14 mouse cellular contexts compared by ENCODE assay signal in the genomic region with DNA sequence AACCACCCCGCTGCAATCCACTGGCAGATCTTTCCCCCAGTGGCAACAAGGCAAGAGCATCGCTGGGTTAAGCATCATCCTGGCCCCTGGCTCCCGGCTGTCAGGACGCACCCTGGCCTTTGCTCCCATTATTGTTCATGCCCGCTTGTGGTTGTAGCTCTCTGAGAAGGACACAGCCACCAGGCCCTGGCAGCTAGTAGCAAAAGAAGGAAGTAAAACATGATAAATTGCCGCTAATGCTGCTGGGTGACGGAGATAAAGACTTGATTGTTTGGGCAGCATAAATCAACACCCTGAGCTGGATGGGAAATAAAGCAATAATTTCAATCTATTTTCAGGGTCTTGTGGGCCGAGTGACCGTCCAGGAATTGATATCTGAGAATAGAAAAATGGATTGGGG.
DNase-seq lines count a peak whose midpoint lies in the region; ATAC-seq and TF ChIP-seq lines count a peak whose summit lies in the region.
"Had no signal": no experiment of that assay in that cellular context is flagged by ENCODE, and none has a peak within 500 bp of the region (broad histone marks: within the 10 kb centered on the region; RNA-seq: fewer than 3 reads in every experiment).

No protein-coding gene starts in this region.

- H3K9me3 ChIP-seq in heart, embryonic 13.5 days, result no peaks in the 10 kb centered on the region
- no peaks in the 10 kb centered on the region for H3K9me3 ChIP-seq in lung, postnatal 0 days (ENCODE audit: low read length)
- H3K9me3 ChIP-seq: hindbrain, embryonic 15.5 days; liver, embryonic 12.5 days had no signal

- peak overlapping the region; percentile 10; the same call in 1 of the 2 replicates for H3K4me2 ChIP-seq in heart, embryonic 13.5 days
- H3K4me2 ChIP-seq in lung, postnatal 0 days (replicated peaks; ENCODE audit: low read depth, low read length), result no peak overlapping the region
- H3K4me2 ChIP-seq: hindbrain, embryonic 15.5 days; liver, embryonic 12.5 days had no signal

- DNase-seq in heart, postnatal 36 days, result no peak
- DNase-seq in lung, postnatal 0 days (ENCODE audit: low spot score), result peak; percentile 26
- no peak for DNase-seq in lung, postnatal 25 days (ENCODE audit: low spot score)
- no peak for DNase-seq in retina, embryonic 14.5 days (ENCODE audit: low spot score)
- DNase-seq: adrenal gland, postnatal 36 days; cerebellum, postnatal 14 days; gastrocnemius, adult 2 months; thymus, postnatal 4 days had no signal

- no peak overlapping the region for H3K9ac ChIP-seq in heart, embryonic 13.5 days
- no peak overlapping the region for H3K9ac ChIP-seq in lung, postnatal 0 days (replicated peaks; ENCODE audit: low read depth)
- H3K9ac ChIP-seq: hindbrain, embryonic 15.5 days; liver, embryonic 12.5 days had no signal

- H3K4me1 ChIP-seq in heart, embryonic 13.5 days, result peaks cover 40% of the 10 kb centered on the region
- H3K4me1 ChIP-seq in lung, postnatal 0 days (ENCODE audit: insufficient read depth, low read depth, low read length), result peaks cover 2% of the 10 kb centered on the region; the same call in 1 of the 2 replicates

- H3K27me3 ChIP-seq in heart, embryonic 13.5 days (replicated peaks), result no peaks in the 10 kb centered on the region
- H3K27me3 ChIP-seq in lung, postnatal 0 days (replicated peaks; ENCODE audit: insufficient read depth, low read length), result no peaks in the 10 kb centered on the region
- H3K27me3 ChIP-seq: hindbrain, embryonic 15.5 days; liver, embryonic 12.5 days had no signal

- 0 out of 2 replicates have a peak, but pooled peaks have one; percentile 19 for TF ChIP-seq EP300 in lung, postnatal 0 days (IDR thresholded peaks at IDR 0.05)

- intact Hi-C loops in heart, postnatal 36 days (cut with DNase I), result no loop called here

- TF ChIP-seq CTCF in lung, postnatal 0 days (IDR thresholded peaks at IDR 0.05), result no peak

- WGBS in heart, embryonic 13.5 days, result 48% methylated on average over 9 of the region's 9 CpGs
- 47% methylated on average over 9 of the region's 9 CpGs for WGBS in lung, postnatal 0 days

- no peak overlapping the region for H3K27ac ChIP-seq in heart, embryonic 13.5 days (replicated peaks)
- no peak overlapping the region for H3K27ac ChIP-seq in lung, postnatal 0 days (ENCODE audit: low read length)
- H3K27ac ChIP-seq: gastrocnemius, adult 2 months; hindbrain, embryonic 15.5 days; liver, embryonic 12.5 days had no signal

- no peaks in the 10 kb centered on the region for H3K36me3 ChIP-seq in heart, embryonic 13.5 days
- H3K36me3 ChIP-seq in lung, postnatal 0 days (ENCODE audit: insufficient read depth, low read length), result no peaks in the 10 kb centered on the region
- H3K36me3 ChIP-seq: hindbrain, embryonic 15.5 days; liver, embryonic 12.5 days had no signal

- ATAC-seq in heart, embryonic 13.5 days (ENCODE audit: extremely low read depth, insufficient number of reproducible peaks, low FRiP score, low TSS enrichment), result no peak
- ATAC-seq in lung, postnatal 0 days, result no peak
- peak; percentile 77 to 84 for ATAC-seq in hematopoietic stem cell, adult 5-6 weeks (replicated peaks in 1 of 2; ENCODE audit: insufficient read depth in 1 of 2, low FRiP score in 2 of 2, low TSS enrichment in 1 of 2, low read depth in 1 of 2, poor library complexity in 2 of 2, severe bottlenecking in 2 of 2)
- ATAC-seq in monocyte, adult 5-6 weeks (replicated peaks; ENCODE audit: insufficient number of reproducible peaks, low FRiP score, low TSS enrichment, poor library complexity, severe bottlenecking), result 0 out of 2 replicates have a peak, but pooled peaks have one; percentile 13
- no peak for ATAC-seq in CD4-positive, CD25-positive, alpha-beta regulatory T cell, adult 4 months
- ATAC-seq: liver, embryonic 12.5 days had no signal

- no peak overlapping the region for H3K4me3 ChIP-seq in heart, embryonic 13.5 days
- H3K4me3 ChIP-seq in lung, postnatal 0 days (ENCODE audit: low read depth, low read length), result no peak overlapping the region
- H3K4me3 ChIP-seq: gastrocnemius, adult 2 months; hindbrain, embryonic 15.5 days; liver, embryonic 12.5 days had no signal

Comparison
In these comparisons a context has a peak if more than half of its experiments do, and no peak if none do; other contexts are left out.
1. ATAC-seq: peak in hematopoietic stem cell, adult 5-6 weeks (2 of 2) and monocyte, adult 5-6 weeks (single experiment); none in heart, embryonic 13.5 days (single experiment), lung, postnatal 0 days (single experiment) and CD4-positive, CD25-positive, alpha-beta regulatory T cell, adult 4 months (single experiment).